Mouse (Mus musculus): ENCODE measurements around the gene BC037034. TPM values are rescaled to one million over a fixed set of nuclear protein-coding genes. Genes with fewer than 3 reads are reported as not detected.
"Not testable (repeated sequence)": the region's sequence is repeated elsewhere in the genome, so short reads cannot be mapped to it uniquely, and the experiment has no call there.

The BC037034 gene
- total RNA-seq, 4 experiments from 2014 or later: 64.7 to 74.1 (median 70.8) TPM

- DNase-seq (ENCODE audit: low spot score in 2 of 2): peak; percentile 60 to 85
Measured at GRCm38 (mm10) chr5:138222111-138222510, 41.7 kb downstream of the BC037034 start.

DNA sequence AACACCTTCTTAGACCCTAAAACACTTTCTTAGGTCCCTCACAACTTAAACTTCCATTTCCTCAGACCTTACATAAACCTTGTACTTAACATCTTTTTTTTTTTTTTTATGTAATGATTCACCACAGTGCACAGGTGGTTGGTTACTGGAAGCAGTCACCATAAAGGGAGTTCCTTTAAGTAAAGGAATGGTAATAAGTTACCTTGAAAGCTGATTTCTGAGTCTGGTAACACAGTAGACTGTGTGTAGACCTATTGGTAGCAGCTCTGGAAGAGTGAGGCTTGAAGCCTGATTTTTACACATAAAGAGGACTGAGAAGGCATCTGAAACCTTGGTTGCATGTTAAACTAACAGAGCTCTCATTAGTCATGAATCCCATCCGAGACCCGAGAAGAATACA lies 44.0 kb downstream of the BC037034 start:
- no peak for DNase-seq (ENCODE audit: low spot score in 2 of 2)

DNA sequence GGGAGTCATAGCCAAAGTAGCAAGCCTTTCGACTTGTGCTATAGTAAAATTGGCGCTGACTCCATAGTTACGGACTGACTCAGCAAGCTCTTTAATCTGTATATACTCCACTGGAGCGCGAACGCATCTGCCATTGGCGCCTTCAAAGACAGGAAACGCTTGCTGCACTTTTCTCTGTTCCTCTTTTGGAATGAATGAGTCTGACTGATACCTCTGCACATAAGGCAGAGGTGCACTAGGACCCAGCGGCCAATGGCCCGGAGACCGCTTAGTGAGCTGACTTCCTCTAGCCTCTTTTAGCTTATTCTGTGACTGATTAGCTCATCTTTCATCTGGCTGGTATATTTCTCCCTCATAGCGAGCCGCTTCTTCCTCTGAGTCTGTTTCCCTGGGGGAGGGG lies 47.2 kb downstream of the BC037034 start:
- DNase-seq (ENCODE audit: low spot score in 2 of 2): not testable (repeated sequence)

Other genes with a start within 250 kb of the BC037034 start
- gene Smok3a, start 242.8 kb downstream of the BC037034 start, total RNA-seq (2022): not detected
- gene Smok3b, start 242.6 kb downstream of the BC037034 start, total RNA-seq (2022): not detected
- not detected for gene Smok3c, start 210.8 kb downstream of the BC037034 start, total RNA-seq (2022)
- 10 to 100 TPM; 40.0 to 46.4 (median 43.2) TPM for gene Zkscan1, start 178.9 kb downstream of the BC037034 start, total RNA-seq (2022)
- gene Zscan21, start 147.1 kb downstream of the BC037034 start, total RNA-seq (2022): 10 to 100 TPM; 13.4 to 17.5 (median 15.9) TPM
- 10 to 100 TPM; 10.1 to 14.6 (median 13.2) TPM for gene Zfp113, start 108.3 kb downstream of the BC037034 start, total RNA-seq (2022)
- 100 to 1,000 TPM; 132 to 137 (median 134) TPM for gene Cops6, start 103.0 kb downstream of the BC037034 start, total RNA-seq (2022)
- gene Ap4m1, start 92.0 kb downstream of the BC037034 start, total RNA-seq (2022): 10 to 100 TPM; 24.7 to 32.5 (median 28.9) TPM
- 10 to 100 TPM; 14.1 to 17.9 (median 16.0) TPM for gene Mcm7, start 91.6 kb downstream of the BC037034 start, total RNA-seq (2022)
- 10 to 100 TPM; 37.9 to 42.7 (median 39.1) TPM for gene Taf6, start 76.6 kb downstream of the BC037034 start, total RNA-seq (2022)
- gene Cnpy4, start 76.5 kb downstream of the BC037034 start, total RNA-seq (2022): 10 to 100 TPM; 12.1 to 14.7 (median 13.6) TPM
- gene Mblac1, start 69.7 kb downstream of the BC037034 start, total RNA-seq (2022): 10 to 100 TPM in 2 of 4 experiments, 1 to 10 TPM in 2; 7.4 to 11.1 (median 9.5) TPM
- under 1 TPM in 2 of 4 experiments, not detected in 2; 0.19 to 0.37 TPM for gene Nxpe5, start 38.1 kb downstream of the BC037034 start, total RNA-seq (2022)
- gene Lamtor4, start 8.6 kb downstream of the BC037034 start, total RNA-seq (2022): 10 to 100 TPM; 51.6 to 61.3 (median 58.0) TPM
- gene Gal3st4, start 8.8 kb upstream of the BC037034 start, total RNA-seq (2022): 1 to 10 TPM; 2.9 to 5.2 (median 4.0) TPM
- not detected for gene Gm43720, start 15.9 kb upstream of the BC037034 start, total RNA-seq (2022)
- gene Gpc2, start 16.0 kb upstream of the BC037034 start, total RNA-seq (2022): 1 to 10 TPM; 1.5 to 2.2 (median 1.8) TPM
- 1 to 10 TPM in 2 of 4 experiments, under 1 TPM in 2; 0.33 to 2.7 (median 1.1) TPM for gene Stag3, start 16.2 kb upstream of the BC037034 start, total RNA-seq (2022)
- gene Pvrig, start 77.9 kb upstream of the BC037034 start, total RNA-seq (2022): 1 to 10 TPM in 1 of 4 experiments, under 1 TPM in 1, not detected in 2; 0.58 to 1.5 TPM
- gene Zfp157, start 177.4 kb upstream of the BC037034 start, total RNA-seq (2022): 10 to 100 TPM; 21.1 to 29.6 (median 24.7) TPM

All from layer of hippocampus, adult 8-10 months (tissue).